In genomic region chr14:55193876-55194635, GRCm38 (mm10) we compare ENCODE assay signal across 9 mouse cellular contexts. TPM values are rescaled to one million over a fixed set of nuclear protein-coding genes. Genes with fewer than 3 reads are reported as not detected.
DNase-seq lines count a peak whose midpoint lies in the region; ATAC-seq and TF ChIP-seq lines count a peak whose summit lies in the region.
"Had no signal": no experiment of that assay in that cellular context is flagged by ENCODE, and none has a peak within 500 bp of the region (broad histone marks: within the 10 kb centered on the region; RNA-seq: fewer than 3 reads in every experiment).

No protein-coding gene starts in this region.

- intact Hi-C loops in left cerebral cortex, adult 2 months (cut with DNase I) = no loop called here

- H3K9me3 ChIP-seq in liver, embryonic 13.5 days (replicated peaks) = no peaks in the 10 kb centered on the region
- H3K9me3 ChIP-seq in liver, embryonic 12.5 days (replicated peaks) = no peaks in the 10 kb centered on the region
- H3K9me3 ChIP-seq in liver, postnatal 0 days (ENCODE audit: low read length) = no peaks in the 10 kb centered on the region

- no peak overlapping the region for H3K4me3 ChIP-seq in liver, embryonic 13.5 days (replicated peaks)
- H3K4me3 ChIP-seq in liver, embryonic 12.5 days = no peak overlapping the region
- peak overlapping the region; percentile 30 for H3K4me3 ChIP-seq in liver, postnatal 0 days (ENCODE audit: low read depth, low read length)
- H3K4me3 ChIP-seq in left cerebral cortex, adult 2 months = no peak overlapping the region

- WGBS in liver, embryonic 13.5 days (ENCODE audit: insufficient replicate concordance) = 38% methylated on average over 14 of the region's 14 CpGs
- WGBS in liver, embryonic 12.5 days (ENCODE audit: insufficient replicate concordance) = 43% methylated on average over 14 of the region's 14 CpGs
- 33% methylated on average over 14 of the region's 14 CpGs for WGBS in liver, postnatal 0 days (ENCODE audit: insufficient replicate concordance)

- no peak for TF ChIP-seq CTCF in liver, postnatal 0 days (IDR thresholded peaks at IDR 0.05; ENCODE audit: low read depth)
- TF ChIP-seq CTCF in left cerebral cortex, adult 2 months (IDR thresholded peaks at IDR 0.05) = no peak

- no peak overlapping the region for H3K27ac ChIP-seq in liver, embryonic 13.5 days
- H3K27ac ChIP-seq in liver, embryonic 12.5 days = no peak overlapping the region
- H3K27ac ChIP-seq in liver, postnatal 0 days (ENCODE audit: low read depth) = no peak overlapping the region
- H3K27ac ChIP-seq in left cerebral cortex, adult 2 months = no peak overlapping the region

- no peaks in the 10 kb centered on the region for H3K36me3 ChIP-seq in liver, embryonic 13.5 days
- no peaks in the 10 kb centered on the region for H3K36me3 ChIP-seq in liver, embryonic 12.5 days
- H3K36me3 ChIP-seq in liver, postnatal 0 days (replicated peaks; ENCODE audit: insufficient read depth, low read length) = no peaks in the 10 kb centered on the region

- H3K9ac ChIP-seq in liver, embryonic 13.5 days = no peak overlapping the region
- no peak overlapping the region for H3K9ac ChIP-seq in liver, embryonic 12.5 days
- H3K9ac ChIP-seq in liver, postnatal 0 days (replicated peaks) = no peak overlapping the region
- H3K9ac ChIP-seq: lung, embryonic 14.5 days had no signal

- no peak for ATAC-seq in liver, embryonic 13.5 days (ENCODE audit: low read depth)
- ATAC-seq in liver, embryonic 12.5 days = no peak
- ATAC-seq in liver, postnatal 0 days = no peak
- ATAC-seq in erythroblast, adult 5-6 weeks (replicated peaks; ENCODE audit: low FRiP score, poor library complexity, severe bottlenecking) = no peak

- H3K4me1 ChIP-seq in liver, embryonic 13.5 days (replicated peaks) = no peaks in the 10 kb centered on the region
- no peaks in the 10 kb centered on the region for H3K4me1 ChIP-seq in liver, embryonic 12.5 days
- no peaks in the 10 kb centered on the region for H3K4me1 ChIP-seq in liver, postnatal 0 days (ENCODE audit: insufficient read depth)

- TF ChIP-seq EP300 in liver, postnatal 0 days (IDR thresholded peaks at IDR 0.05; ENCODE audit: low read depth) = no peak

- 0 out of 2 replicates have a peak overlapping the region, but pooled peaks have one; percentile 6 for H3K4me2 ChIP-seq in liver, embryonic 13.5 days
- H3K4me2 ChIP-seq in liver, embryonic 12.5 days = no peak overlapping the region
- peak overlapping the region; percentile 51 for H3K4me2 ChIP-seq in liver, postnatal 0 days (ENCODE audit: low read depth, low read length)
- H3K4me2 ChIP-seq: lung, embryonic 14.5 days had no signal

- no peak for DNase-seq in liver, embryonic 13.5 days
- peak; percentile 60 for DNase-seq in embryo, embryonic 10.5 days (ENCODE audit: low spot score)
- DNase-seq in liver, postnatal 0 days = no peak
- DNase-seq in spleen, adult 18-20 months = peak; percentile 31 to 40
- DNase-seq in cerebellum, adult 8-10 months = no peak
- DNase-seq in left cerebral cortex, adult 2 months (ENCODE audit: extremely low spot score in 1 of 2, low spot score in 2 of 2) = no peak
- DNase-seq: lung, embryonic 14.5 days had no signal

- peaks cover 7% of the 10 kb centered on the region for H3K27me3 ChIP-seq in liver, embryonic 13.5 days
- peaks cover 23% of the 10 kb centered on the region for H3K27me3 ChIP-seq in liver, embryonic 12.5 days (replicated peaks)
- no peaks in the 10 kb centered on the region for H3K27me3 ChIP-seq in liver, postnatal 0 days (ENCODE audit: insufficient read depth, low read length)

RNA-seq across cellular contexts. Expression of gene Dhrs2, which starts 27.8 kb away (rescaled TPM):
- not detected in 2 replicates for polyA plus RNA-seq in liver, embryonic 13.5 days (2015; fragmentation: Nextera tagmentation; extraction: Ambion mirVana)
- polyA plus RNA-seq in liver, embryonic 12.5 days (2016; fragmentation: Nextera tagmentation; extraction: Ambion mirVana) = not detected in 2 replicates
- polyA plus RNA-seq in liver, postnatal 0 days (2015; fragmentation: Nextera tagmentation; extraction: Ambion mirVana) = not detected in 2 replicates
- total RNA-seq in left cerebral cortex, adult 2 months (2021) = not detected
- not detected in 2 replicates for total RNA-seq in erythroblast, adult 5-6 weeks (2015; ENCODE audit: low replicate concordance)
- not detected in 2 replicates for total RNA-seq in erythroblast, adult 5-6 weeks (2017; ENCODE audit: low replicate concordance)

Comparison
In these comparisons a context has a peak if more than half of its experiments do, and no peak if none do; other contexts are left out.
1. DNase-seq: peak in embryo, embryonic 10.5 days (single experiment) and spleen, adult 18-20 months (2 of 2); none in liver, embryonic 13.5 days (single experiment), liver, postnatal 0 days (single experiment), cerebellum, adult 8-10 months (single experiment) and left cerebral cortex, adult 2 months (0 of 2).